Mouse (Mus musculus) naive thymus-derived CD4-positive, alpha-beta T cell, adult 2 months (primary cell): Measurements from ENCODE around the gene Glb1.
"Not testable (repeated sequence)": the region's sequence is repeated elsewhere in the genome, so short reads cannot be mapped to it uniquely, and the experiment has no call there.

ENCODE experiments used
- DNase-seq: peaks from one replicate; pipeline ENCODE4 v3.0.0-alpha.2; 2011; ENCODE audit warnings: low read depth

The Glb1 gene

GRCm38 (mm10) chr9:114400949-114401684 lies at the start of gene Glb1, which contains the start of gene Tmppe:
Gene Glb1 (plus strand): TSS chr9:114401076.
Gene Tmppe (plus strand): TSS chr9:114401105.
- DNase-seq, result peak; percentile 85

DNA sequence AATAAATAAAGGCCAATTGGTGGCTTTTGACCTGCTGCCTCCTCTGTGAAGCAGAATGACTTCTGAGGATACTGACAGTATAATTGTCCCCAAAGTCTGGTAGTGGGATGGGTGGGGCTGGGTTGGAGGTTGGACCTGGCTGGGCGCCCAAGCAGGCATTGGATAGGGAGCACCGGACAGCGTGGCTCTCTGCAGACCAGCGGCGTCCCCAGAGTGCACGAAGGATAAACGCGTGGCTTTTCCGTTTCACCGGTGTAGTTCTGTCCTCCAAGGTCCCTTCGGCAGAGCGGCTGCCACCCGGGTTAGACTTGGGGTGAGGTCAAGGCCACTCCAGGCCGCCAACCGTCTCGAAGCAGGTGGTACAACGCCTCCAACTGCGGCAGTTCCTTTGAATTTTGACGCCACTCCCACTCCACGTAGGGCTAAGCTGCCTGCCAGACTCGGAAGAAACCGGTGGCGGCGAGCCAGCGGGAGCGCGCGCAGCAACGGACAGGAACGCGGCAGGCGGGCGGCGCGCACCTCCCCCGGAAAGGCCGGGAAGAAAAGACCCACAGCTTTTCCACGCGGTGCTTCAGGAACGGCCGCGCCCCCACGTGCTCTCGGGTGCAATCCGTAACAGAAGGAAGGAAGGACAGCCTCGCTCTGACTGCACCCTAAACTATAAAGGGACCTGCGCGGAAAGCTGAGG lies 32.9 kb upstream of the Glb1 start:
- peak; percentile 54 for DNase-seq

DNA sequence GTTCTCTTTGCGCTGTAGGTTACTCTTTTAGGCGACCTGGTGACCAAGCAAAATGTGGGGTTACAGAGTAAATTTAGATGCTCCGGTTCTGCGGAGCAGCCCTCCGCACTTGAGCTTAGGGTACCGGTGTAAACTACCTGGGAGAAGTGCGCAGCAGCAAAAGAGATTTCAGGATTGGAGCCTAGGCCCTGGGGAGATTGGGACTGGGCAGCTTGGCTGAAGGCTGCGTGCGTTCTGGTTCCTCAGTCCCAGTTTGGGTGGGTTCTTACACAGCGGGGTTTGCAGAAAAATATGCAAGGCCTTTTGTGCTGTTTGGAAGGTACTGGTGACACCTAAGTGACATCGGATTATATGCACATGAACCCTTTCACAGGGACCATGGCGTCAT lies 32.4 kb upstream of the Glb1 start:
- no peak for DNase-seq

GRCm38 (mm10) chr9:114369389-114369788 lies 31.5 kb upstream of the Glb1 start:
- not testable (repeated sequence) for DNase-seq

DNA sequence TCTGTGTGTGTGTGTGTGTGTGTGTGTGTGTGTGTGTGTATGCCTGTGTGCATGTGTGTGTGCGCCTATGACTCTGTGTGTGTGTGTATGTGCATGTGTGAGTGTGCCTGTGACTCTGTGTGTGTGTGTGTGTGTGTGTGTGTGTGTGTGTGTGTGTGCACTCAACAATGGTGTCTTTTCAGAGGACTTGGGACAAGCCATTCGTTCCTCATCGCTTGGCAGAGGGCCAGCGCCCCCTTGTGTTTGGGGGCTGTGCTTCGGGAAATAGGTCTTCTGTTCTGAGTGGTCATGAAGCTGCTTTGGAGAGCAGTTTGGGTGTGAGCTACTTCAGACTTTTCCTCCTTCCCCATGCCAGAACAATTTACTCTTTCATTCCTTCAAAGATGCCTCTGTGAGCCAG lies 29.2 kb upstream of the Glb1 start:
- DNase-seq, result peak; percentile 22

- DNase-seq, result no peak
Measured at GRCm38 (mm10) chr9:114375276-114375962, 25.5 kb upstream of the Glb1 start.

GRCm38 (mm10) chr9:114377168-114377567 lies 23.7 kb upstream of the Glb1 start:
- no peak for DNase-seq

DNA sequence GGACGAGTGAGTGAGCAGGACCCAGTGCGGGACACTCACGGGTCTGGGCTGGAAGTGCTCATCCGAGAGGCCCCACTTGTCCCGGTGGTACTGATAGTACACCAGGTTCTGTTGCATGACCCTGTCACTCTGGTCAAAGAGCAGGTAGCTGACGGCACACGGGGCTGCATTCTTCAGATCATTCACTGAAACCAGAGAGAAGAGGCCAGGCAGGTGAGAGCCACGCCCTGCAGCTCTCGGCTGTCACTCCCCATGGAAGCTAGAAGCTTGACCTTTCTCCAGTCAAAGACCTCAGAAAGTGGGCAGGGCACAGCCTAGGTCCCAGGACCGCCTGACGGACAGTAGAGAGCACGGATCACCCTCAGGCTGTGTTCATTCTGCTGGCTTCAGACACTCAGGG lies 21.0 kb upstream of the Glb1 start:
- no peak for DNase-seq

- peak; percentile 71 for DNase-seq
Measured at GRCm38 (mm10) chr9:114380881-114381733, 19.8 kb upstream of the Glb1 start.

DNA sequence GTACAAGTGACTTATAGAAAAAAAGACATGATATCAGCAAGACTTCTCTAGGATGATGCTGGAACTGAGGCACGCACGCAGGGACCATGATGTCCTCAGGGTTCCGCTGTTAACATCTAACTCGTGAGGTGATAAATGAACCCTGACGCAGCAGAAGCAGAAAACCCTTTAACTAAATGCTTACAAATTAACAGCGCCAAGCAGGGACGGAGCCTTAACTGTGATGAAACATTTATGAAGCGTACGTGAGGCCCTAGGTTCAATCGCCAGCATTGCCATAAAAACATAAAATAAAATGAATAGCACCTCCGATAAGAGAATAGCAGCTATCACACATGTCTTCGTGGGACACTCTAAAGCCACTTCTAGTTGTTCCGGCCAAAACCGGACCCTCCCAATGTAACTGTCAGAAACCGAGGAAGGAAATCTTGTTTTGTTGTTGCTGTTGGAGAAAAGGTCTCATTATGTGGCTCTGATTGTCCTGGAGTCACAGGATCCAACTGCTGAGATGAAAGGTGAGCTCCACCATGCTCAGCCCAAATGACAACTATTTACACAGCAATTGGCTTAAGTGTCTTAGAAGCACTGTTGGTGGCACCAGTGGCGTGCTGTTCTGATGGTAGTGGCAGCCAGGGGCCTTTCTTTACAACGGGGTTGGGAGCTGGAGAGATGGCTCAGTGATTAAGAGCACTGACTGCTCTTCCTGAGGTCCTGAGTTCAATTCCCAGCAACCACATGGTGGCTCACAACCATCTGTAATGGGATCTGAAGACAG lies 17.8 kb upstream of the Glb1 start:
- no peak for DNase-seq

GRCm38 (mm10) chr9:114384691-114385090 lies 16.2 kb upstream of the Glb1 start:
- no peak for DNase-seq

GRCm38 (mm10) chr9:114385160-114385559 lies 15.7 kb upstream of the Glb1 start:
- no peak for DNase-seq

DNA sequence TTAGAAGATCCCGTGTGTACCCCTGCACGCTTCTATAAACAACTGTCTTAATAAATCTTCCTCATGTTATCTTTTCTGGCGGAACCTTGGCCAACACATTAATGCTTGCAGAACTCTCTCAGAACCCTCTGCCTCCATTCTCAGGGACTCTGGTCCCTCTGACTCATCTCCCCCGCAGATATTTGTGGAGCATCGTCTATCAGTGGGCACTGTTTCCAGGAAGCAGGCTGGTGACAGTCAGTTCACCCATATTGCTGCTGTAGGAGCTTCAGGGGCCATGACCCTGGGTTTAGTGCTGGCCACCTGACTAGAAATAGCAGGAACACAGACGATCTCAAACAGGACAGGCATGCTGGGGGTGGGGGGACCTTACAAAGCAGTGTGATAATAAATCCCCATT lies 13.8 kb upstream of the Glb1 start:
- no peak for DNase-seq

DNA sequence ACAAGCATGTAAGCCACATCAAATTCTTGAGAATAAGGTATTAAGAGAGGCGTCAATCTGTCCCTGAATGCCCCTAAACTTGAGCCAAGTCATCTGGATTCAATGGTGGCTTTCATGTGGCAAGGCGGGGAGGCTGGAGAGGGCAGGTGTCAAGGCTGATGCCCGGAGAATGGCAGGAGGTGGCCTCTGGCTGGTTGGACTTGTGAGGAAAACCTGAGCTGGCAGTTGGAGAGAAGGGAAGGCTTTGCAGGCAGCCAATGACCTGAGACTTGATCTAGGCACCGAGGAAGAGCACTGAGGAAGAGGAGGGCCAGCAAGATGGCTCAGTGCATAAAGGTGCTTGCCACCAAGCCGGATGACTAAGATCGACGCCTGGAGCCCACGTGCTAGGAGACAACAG lies 12.6 kb upstream of the Glb1 start:
- DNase-seq, result no peak

- DNase-seq, result no peak
Measured at GRCm38 (mm10) chr9:114388701-114389370, 12.0 kb upstream of the Glb1 start.

DNA sequence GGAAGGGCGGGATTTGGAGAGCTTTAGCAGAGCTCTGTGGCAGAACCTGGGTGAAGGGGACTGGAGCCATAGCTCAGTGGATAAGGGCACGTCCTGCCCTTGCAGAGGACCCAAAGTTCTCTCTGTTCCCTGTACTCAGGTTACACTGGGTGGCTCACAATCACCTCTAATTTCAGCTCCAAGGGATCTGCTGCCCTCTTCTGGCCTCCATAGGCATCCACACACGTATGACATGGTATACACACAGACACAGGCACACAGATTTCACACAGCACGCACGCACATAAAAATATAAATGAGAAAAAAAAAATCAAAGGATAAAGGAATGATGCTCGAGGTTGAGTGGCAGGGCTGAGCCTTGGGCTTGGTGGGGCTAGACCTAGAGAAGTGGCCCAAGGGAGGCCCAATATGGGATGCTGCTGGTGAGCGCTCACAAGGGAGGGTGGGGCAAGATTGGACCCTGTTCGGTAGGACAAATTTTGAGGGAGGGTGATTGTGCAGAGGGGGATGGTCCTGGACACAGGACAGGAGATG lies 11.4 kb upstream of the Glb1 start:
- DNase-seq, result peak; percentile 59

DNA sequence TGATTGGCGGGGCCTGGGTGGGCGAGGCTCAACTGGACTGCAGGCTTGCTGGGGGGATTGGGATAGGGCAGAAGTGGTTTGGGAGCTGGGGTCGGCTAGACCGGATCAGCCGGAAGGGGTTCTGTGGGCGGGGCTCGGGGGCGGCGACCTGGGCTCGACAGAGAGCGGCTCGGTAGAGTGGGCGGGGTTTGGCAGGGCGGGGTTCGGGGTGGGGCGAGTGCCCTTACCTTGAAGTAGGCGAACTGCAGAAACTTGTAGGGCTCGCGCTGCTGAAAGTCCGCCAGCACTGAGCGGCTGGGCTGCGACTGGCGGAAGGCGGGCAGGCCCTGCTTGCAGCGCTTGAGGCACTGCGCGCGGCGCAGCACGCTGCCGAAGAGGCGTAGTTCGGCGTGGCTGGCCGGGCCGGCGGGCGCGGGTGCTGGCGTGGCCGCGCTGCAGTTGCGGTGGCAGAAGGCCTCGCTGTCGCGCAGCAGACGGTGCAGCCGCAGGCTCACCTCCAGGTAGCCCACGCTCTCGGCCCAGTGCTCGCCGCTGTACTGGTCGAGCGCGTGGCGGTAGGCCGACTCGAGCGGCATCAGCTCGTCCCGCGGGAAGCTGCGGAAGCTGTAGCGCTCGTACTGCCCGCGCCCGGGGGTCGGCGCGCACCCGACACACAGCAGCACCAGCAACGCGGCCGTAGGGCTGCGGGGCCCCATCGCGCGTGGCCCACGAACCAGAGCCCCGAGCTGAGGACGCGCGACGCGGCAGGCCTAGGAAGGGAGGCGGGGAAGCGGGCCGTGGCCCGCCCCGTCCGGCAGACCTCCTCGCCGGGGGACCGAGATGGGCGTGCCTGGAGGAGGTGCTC lies 10.7 kb upstream of the Glb1 start, which contains the start of gene Crtap:
TSS of gene Crtap (minus strand) at position 771 of the 844 bp plus-strand sequence.
- peak; percentile 70 for DNase-seq

GRCm38 (mm10) chr9:114390749-114391075 lies 10.2 kb upstream of the Glb1 start:
- DNase-seq, result no peak

DNA sequence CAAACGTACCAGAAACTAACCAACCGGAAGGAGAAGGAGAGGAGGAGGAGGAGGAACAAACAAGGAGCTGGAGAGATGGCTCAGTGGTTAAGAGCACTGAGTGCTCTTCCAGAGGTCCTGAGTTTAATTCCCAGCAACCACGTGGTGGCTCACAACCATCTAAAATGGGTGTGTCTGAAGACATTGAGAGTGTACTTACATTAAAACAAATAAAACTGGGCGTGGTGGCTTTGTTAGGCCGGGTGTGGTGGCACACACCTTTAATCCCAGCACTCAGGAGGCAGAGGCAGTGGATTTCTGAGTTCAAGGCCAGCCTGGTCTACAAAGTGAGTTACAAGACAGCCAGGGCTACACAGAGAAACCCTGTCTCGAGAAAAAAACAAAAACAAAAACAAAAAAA lies 6.7 kb upstream of the Glb1 start:
- not testable (repeated sequence) for DNase-seq

- no peak for DNase-seq
Measured at GRCm38 (mm10) chr9:114394677-114395076, 6.2 kb upstream of the Glb1 start.
